18 mouse cellular contexts compared by ENCODE assay signal in the genomic region with DNA sequence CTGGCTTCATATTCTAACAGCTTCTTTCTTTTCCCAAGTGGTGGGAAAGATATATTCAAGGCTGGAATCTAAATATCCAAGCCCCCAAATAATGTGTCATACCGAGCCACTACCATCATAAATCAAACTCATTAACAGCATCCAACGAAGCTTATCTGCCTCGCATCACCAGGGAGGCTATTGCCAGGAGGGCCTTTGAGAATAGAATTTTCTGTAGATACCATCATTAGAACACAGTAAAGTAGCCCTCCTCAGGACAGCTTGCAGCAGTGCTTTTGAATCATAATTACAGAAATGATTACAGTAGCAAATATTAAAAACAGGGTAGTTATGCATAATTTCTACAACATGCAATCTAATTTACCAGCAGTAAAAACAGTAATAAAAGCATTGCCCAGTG.
DNase-seq lines count a peak whose midpoint lies in the region; ATAC-seq lines count a peak whose summit lies in the region.
"Had no signal": no experiment of that assay in that cellular context is flagged by ENCODE, and none has a peak within 500 bp of the region (broad histone marks: within the 10 kb centered on the region; RNA-seq: fewer than 3 reads in every experiment).

No protein-coding gene starts in this region.

- no peak overlapping the region for H3K27ac ChIP-seq in midbrain, embryonic 15.5 days
- H3K27ac ChIP-seq in midbrain, embryonic 14.5 days (replicated peaks; ENCODE audit: low read depth, low read length), result no peak overlapping the region
- peak overlapping the region; percentile 40; the same call in 1 of the 2 replicates for H3K27ac ChIP-seq in hindbrain, embryonic 12.5 days
- no peak overlapping the region for H3K27ac ChIP-seq in hindbrain, embryonic 15.5 days (replicated peaks)
- no peak overlapping the region for H3K27ac ChIP-seq in neural tube, embryonic 13.5 days (replicated peaks)
- H3K27ac ChIP-seq: embryonic facial prominence, embryonic 13.5 days; forebrain, embryonic 12.5 days; gastrocnemius, adult 2 months; intestine, embryonic 15.5 days had no signal

- H3K27me3 ChIP-seq in midbrain, embryonic 15.5 days (replicated peaks), result no peaks in the 10 kb centered on the region
- no peaks in the 10 kb centered on the region for H3K27me3 ChIP-seq in midbrain, embryonic 14.5 days (ENCODE audit: control insufficient read depth, insufficient read depth, low read length)
- H3K27me3 ChIP-seq in hindbrain, embryonic 12.5 days, result no peaks in the 10 kb centered on the region
- H3K27me3 ChIP-seq in hindbrain, embryonic 15.5 days, result no peaks in the 10 kb centered on the region
- H3K27me3 ChIP-seq in neural tube, embryonic 13.5 days, result no peaks in the 10 kb centered on the region
- H3K27me3 ChIP-seq: embryonic facial prominence, embryonic 13.5 days; forebrain, embryonic 12.5 days; heart, embryonic 12.5 days; intestine, embryonic 15.5 days had no signal

- H3K9me3 ChIP-seq in midbrain, embryonic 15.5 days, result no peaks in the 10 kb centered on the region
- no peaks in the 10 kb centered on the region for H3K9me3 ChIP-seq in midbrain, embryonic 14.5 days (ENCODE audit: control insufficient read depth, low read length)
- no peaks in the 10 kb centered on the region for H3K9me3 ChIP-seq in hindbrain, embryonic 12.5 days (replicated peaks)
- no peaks in the 10 kb centered on the region for H3K9me3 ChIP-seq in hindbrain, embryonic 15.5 days
- no peaks in the 10 kb centered on the region for H3K9me3 ChIP-seq in neural tube, embryonic 13.5 days
- H3K9me3 ChIP-seq: embryonic facial prominence, embryonic 13.5 days; forebrain, embryonic 12.5 days; heart, embryonic 12.5 days; intestine, embryonic 15.5 days had no signal

- DNase-seq in midbrain, embryonic 14.5 days, result no peak
- DNase-seq in lung, postnatal 25 days (ENCODE audit: low spot score), result no peak
- DNase-seq in layer of hippocampus, adult 11-12 months (ENCODE audit: low spot score), result no peak
- DNase-seq in cerebellum, postnatal 10 days, result no peak
- DNase-seq: adrenal gland, postnatal 10 days; cerebellum, adult 11-12 months; cerebellum, adult 9-10 months; cerebellum, postnatal 36 days; gastrocnemius, adult 2 months; gastrocnemius, postnatal 25 days had no signal

- 34% methylated on average over 3 of the region's 3 CpGs for WGBS in midbrain, embryonic 15.5 days
- WGBS in midbrain, embryonic 14.5 days, result 39% methylated on average over 3 of the region's 3 CpGs
- WGBS in hindbrain, embryonic 12.5 days, result 68% methylated on average over 3 of the region's 3 CpGs
- 36% methylated on average over 3 of the region's 3 CpGs for WGBS in hindbrain, embryonic 15.5 days
- 29% methylated on average over 3 of the region's 3 CpGs for WGBS in neural tube, embryonic 13.5 days

- H3K4me2 ChIP-seq in midbrain, embryonic 15.5 days, result no peak overlapping the region
- H3K4me2 ChIP-seq in midbrain, embryonic 14.5 days (ENCODE audit: low read length), result no peak overlapping the region
- no peak overlapping the region for H3K4me2 ChIP-seq in hindbrain, embryonic 12.5 days (replicated peaks)
- no peak overlapping the region for H3K4me2 ChIP-seq in hindbrain, embryonic 15.5 days
- no peak overlapping the region for H3K4me2 ChIP-seq in neural tube, embryonic 13.5 days
- H3K4me2 ChIP-seq: embryonic facial prominence, embryonic 13.5 days; forebrain, embryonic 12.5 days; heart, embryonic 12.5 days; intestine, embryonic 15.5 days had no signal

- H3K9ac ChIP-seq in midbrain, embryonic 15.5 days, result no peak overlapping the region
- no peak overlapping the region for H3K9ac ChIP-seq in midbrain, embryonic 14.5 days (replicated peaks; ENCODE audit: low read length)
- H3K9ac ChIP-seq in hindbrain, embryonic 12.5 days, result no peak overlapping the region
- H3K9ac ChIP-seq in hindbrain, embryonic 15.5 days, result no peak overlapping the region
- H3K9ac ChIP-seq in neural tube, embryonic 13.5 days, result no peak overlapping the region
- H3K9ac ChIP-seq: embryonic facial prominence, embryonic 13.5 days; forebrain, embryonic 12.5 days; heart, embryonic 12.5 days; intestine, embryonic 15.5 days had no signal

- 0 out of 2 replicates have a peak, but pooled peaks have one; percentile 39 for ATAC-seq in midbrain, embryonic 15.5 days (replicated peaks)
- no peak for ATAC-seq in midbrain, embryonic 14.5 days (ENCODE audit: low FRiP score, low TSS enrichment)
- ATAC-seq in hindbrain, embryonic 12.5 days (ENCODE audit: low FRiP score), result peak; percentile 67
- ATAC-seq in hindbrain, embryonic 15.5 days (ENCODE audit: low FRiP score, low read depth), result peak; percentile 42; the same call in 1 of the 2 replicates
- peak; percentile 75 for ATAC-seq in neural tube, embryonic 13.5 days (ENCODE audit: low read depth)
- ATAC-seq: intestine, embryonic 15.5 days had no signal

- H3K4me3 ChIP-seq in midbrain, embryonic 15.5 days, result no peak overlapping the region
- H3K4me3 ChIP-seq in midbrain, embryonic 14.5 days (replicated peaks; ENCODE audit: low read depth, low read length), result no peak overlapping the region
- no peak overlapping the region for H3K4me3 ChIP-seq in hindbrain, embryonic 12.5 days
- H3K4me3 ChIP-seq in hindbrain, embryonic 15.5 days, result no peak overlapping the region
- H3K4me3 ChIP-seq in neural tube, embryonic 13.5 days, result no peak overlapping the region
- H3K4me3 ChIP-seq: embryonic facial prominence, embryonic 13.5 days; forebrain, embryonic 12.5 days; gastrocnemius, adult 2 months; heart, embryonic 12.5 days; intestine, embryonic 15.5 days had no signal

- H3K36me3 ChIP-seq in midbrain, embryonic 15.5 days (replicated peaks), result no peaks in the 10 kb centered on the region
- H3K36me3 ChIP-seq in midbrain, embryonic 14.5 days (ENCODE audit: control insufficient read depth, insufficient read depth, low read length), result no peaks in the 10 kb centered on the region
- no peaks in the 10 kb centered on the region for H3K36me3 ChIP-seq in hindbrain, embryonic 12.5 days
- no peaks in the 10 kb centered on the region for H3K36me3 ChIP-seq in hindbrain, embryonic 15.5 days
- H3K36me3 ChIP-seq in neural tube, embryonic 13.5 days, result no peaks in the 10 kb centered on the region
- H3K36me3 ChIP-seq: embryonic facial prominence, embryonic 13.5 days; forebrain, embryonic 12.5 days; heart, embryonic 12.5 days; intestine, embryonic 15.5 days had no signal

- no peaks in the 10 kb centered on the region for H3K4me1 ChIP-seq in midbrain, embryonic 15.5 days
- H3K4me1 ChIP-seq in midbrain, embryonic 14.5 days (ENCODE audit: control insufficient read depth, insufficient read depth, low read length), result 0 out of 2 replicates have a peak, but pooled peaks cover 3% of the 10 kb centered on the region
- H3K4me1 ChIP-seq in hindbrain, embryonic 12.5 days, result no peaks in the 10 kb centered on the region
- peaks cover 8% of the 10 kb centered on the region; the same call in 1 of the 2 replicates for H3K4me1 ChIP-seq in hindbrain, embryonic 15.5 days (replicated peaks)
- H3K4me1 ChIP-seq in neural tube, embryonic 13.5 days (replicated peaks), result peaks cover 9% of the 10 kb centered on the region; the same call in 1 of the 2 replicates
- H3K4me1 ChIP-seq: embryonic facial prominence, embryonic 13.5 days; forebrain, embryonic 12.5 days; heart, embryonic 12.5 days; intestine, embryonic 15.5 days had no signal
